Mouse (Mus musculus) bone marrow, adult 2 months (tissue): Measurements from ENCODE around the gene Aldh16a1. TPM values are rescaled to one million over a fixed set of nuclear protein-coding genes. Genes with fewer than 3 reads are reported as not detected.

Experiments
- H3K27ac ChIP-seq: fragments of 200-500 bp; 2 replicates; pipeline ENCODE4 v1.5.1; 2012; ENCODE audit warnings: low read depth, mild to moderate bottlenecking, control low read depth, inconsistent platforms, low read length; ENCODE audit not compliant: control insufficient read depth, poor library complexity, insufficient read depth
- H3K4me1 ChIP-seq: fragments of 200-500 bp; 2 replicates; pipeline ENCODE4 v1.6.1; 2011; ENCODE audit warnings: low read length; ENCODE audit not compliant: control insufficient read depth, insufficient read depth
- H3K4me3 ChIP-seq: fragments of 200-500 bp; replicated peaks from 2 replicates; pipeline ENCODE3; 2011; ENCODE audit warnings: mild to moderate bottlenecking, low read depth, low read length, control low read depth; ENCODE audit not compliant: control insufficient read depth
- CTCF ChIP-seq: fragments of 200-500 bp; IDR thresholded peaks from 2 replicates; pipeline ENCODE4 v1.5.1; 2011; ENCODE audit warnings: low read length, control low read depth; ENCODE audit not compliant: control insufficient read depth, insufficient read depth
- POLR2A ChIP-seq: fragments of 200-500 bp; IDR thresholded peaks from 2 replicates; pipeline ENCODE4 v1.6.1; 2011; ENCODE audit warnings: low read depth, mild to moderate bottlenecking, control low read depth, low read length, borderline replicate concordance; ENCODE audit not compliant: control insufficient read depth
- WGBS: fragments of 180-500 bp; shearing (Covaris S2); methylation state at CpG from one replicate; pipeline ENCODE4 v1.1.7; 2018; 5-methylcytosine and 5-hydroxymethylcytosine counted together
- polyA plus RNA-seq: library from polyadenylated mRNA; stranded (reverse); fragments of >200 nt; gene quantifications from 2 replicates; pipeline ENCODE4 v1.2.4, GENCODE M21; 2011; ENCODE audit warnings: low replicate concordance; ENCODE audit not compliant: missing spikeins, insufficient read depth, insufficient read length

Gene Aldh16a1
- polyA plus RNA-seq, 1 experiment, result 113 TPM

- no peak for TF ChIP-seq CTCF
- TF ChIP-seq POLR2A, result no peak
- WGBS, result 70% methylated on average over 6 of the region's 6 CpGs
- Histone ChIP-seq H3K4me1 (no peaks in the 10 kb centered on the region), H3K4me3 (no peak overlapping the region), H3K27ac (no peak overlapping the region)
These were observed 59.0 kb downstream of the Aldh16a1 start for GRCm38 (mm10) chr7:45095367-45095766.

GRCm38 (mm10) chr7:45094121-45094520, 60.3 kb downstream of the Aldh16a1 start:
- 72% methylated on average over 7 of the region's 7 CpGs for WGBS
- H3K4me1 ChIP-seq, result no peaks in the 10 kb centered on the region

GRCm38 (mm10) chr7:45093516-45093905, 60.9 kb downstream of the Aldh16a1 start:
- Histone ChIP-seq H3K4me1 (no peaks in the 10 kb centered on the region), H3K4me3 (no peak overlapping the region), H3K27ac (no peak overlapping the region)
- TF ChIP-seq CTCF, result no peak
- TF ChIP-seq POLR2A, result no peak
- WGBS, result 51% methylated on average over 18 of the region's 18 CpGs

More at GRCm38 (mm10) chr7:45094121-45094520, 60.3 kb downstream of the Aldh16a1 start:
- H3K4me3 ChIP-seq, result no peak overlapping the region
- H3K27ac ChIP-seq, result no peak overlapping the region
- no peak for TF ChIP-seq CTCF
- TF ChIP-seq POLR2A, result no peak

DNA sequence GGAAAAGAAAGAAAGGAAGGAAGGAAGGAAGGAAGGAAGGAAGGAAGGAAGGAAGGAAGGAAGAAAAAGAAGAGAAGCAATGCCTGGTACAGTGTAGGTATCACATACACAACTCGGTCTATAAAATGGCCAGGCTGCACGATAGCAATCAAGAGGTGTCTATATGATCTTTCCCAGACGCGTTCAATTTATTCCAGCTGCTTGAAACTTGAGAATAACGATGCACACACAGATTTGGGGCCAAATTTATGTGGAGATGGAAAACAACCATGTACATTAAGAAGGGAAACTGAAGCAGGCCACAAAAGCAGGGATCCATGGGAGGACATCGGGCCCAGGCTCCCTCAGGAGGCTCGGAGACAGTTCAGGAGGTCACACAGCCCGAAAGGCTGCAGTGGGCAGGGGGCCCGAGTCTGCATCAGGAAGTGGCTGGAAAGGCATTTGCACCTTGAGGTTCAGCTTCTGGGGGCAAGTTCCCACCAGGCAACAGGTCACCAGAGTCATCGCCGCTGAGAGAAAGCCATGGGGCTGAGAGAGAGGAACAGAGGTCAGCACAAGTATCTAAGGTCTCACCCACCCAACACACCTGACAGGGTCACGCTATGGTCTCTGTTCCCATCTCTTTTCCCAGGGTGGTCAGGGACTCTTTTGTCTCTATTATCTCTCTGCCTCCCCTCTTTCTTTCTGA, 61.4 kb downstream of the Aldh16a1 start:
- Histone ChIP-seq H3K4me1 (no peaks in the 10 kb centered on the region), H3K27ac (no peak overlapping the region), H3K4me3 (no peak overlapping the region)
- TF ChIP-seq POLR2A (no peak), CTCF (no peak)
- 70% methylated on average over 12 of the region's 12 CpGs for WGBS

GRCm38 (mm10) chr7:45092048-45092447, 62.3 kb downstream of the Aldh16a1 start, which contains the start of gene Rcn3:
TSS of gene Rcn3 (minus strand) at chr7:45092221.
- Histone ChIP-seq H3K4me3 (peak within 1 kb of the TSS; percentile 31), H3K27ac (no peak within 1 kb of the TSS), H3K4me1 (no peaks in the 10 kb centered on the region)
- TF ChIP-seq CTCF, result no peak
- TF ChIP-seq POLR2A, result peak; percentile 27; the same call in 1 of the 2 replicates
- under 1% methylated on average over 16 of the region's 16 CpGs for WGBS

- TF ChIP-seq POLR2A (no peak), CTCF (no peak)
- H3K27ac ChIP-seq, result no peak overlapping the region
- H3K4me1 ChIP-seq, result no peaks in the 10 kb centered on the region
- 7% methylated on average over 35 of the region's 35 CpGs for WGBS
- peak overlapping the region; percentile 12 for H3K4me3 ChIP-seq
These were observed 63.1 kb downstream of the Aldh16a1 start for GRCm38 (mm10) chr7:45091001-45091990.

Other genes starting within 250 kb of the Aldh16a1 start
- gene Ap2a1, start 225.1 kb downstream of the Aldh16a1 start, polyA plus RNA-seq, result 43.5 and 60.3 TPM in 2 replicates
- not detected in 2 replicates for gene Tsks, start 211.4 kb downstream of the Aldh16a1 start, polyA plus RNA-seq
- gene Cpt1c, start 179.7 kb downstream of the Aldh16a1 start, polyA plus RNA-seq, result 6.5 TPM in 2 replicates
- gene Prmt1, start 168.0 kb downstream of the Aldh16a1 start, polyA plus RNA-seq, result 192 and 337 TPM in 2 replicates
- gene Irf3, start 156.9 kb downstream of the Aldh16a1 start, polyA plus RNA-seq, result 71.4 and 165 TPM in 2 replicates
- 28.9 and 40.8 TPM in 2 replicates for gene Bcl2l12, start 155.9 kb downstream of the Aldh16a1 start, polyA plus RNA-seq
- 45.6 and 72.1 TPM in 2 replicates for gene Scaf1, start 138.2 kb downstream of the Aldh16a1 start, polyA plus RNA-seq
- 11.0 and 14.9 TPM in 2 replicates for gene Rras, start 136.6 kb downstream of the Aldh16a1 start, polyA plus RNA-seq
- gene Prr12, start 101.7 kb downstream of the Aldh16a1 start, polyA plus RNA-seq, result 8.6 and 14.3 TPM in 2 replicates
- gene Nosip, start 92.2 kb downstream of the Aldh16a1 start, polyA plus RNA-seq, result 31.8 and 44.8 TPM in 2 replicates
- 13.8 and 18.2 TPM in 2 replicates for gene Prrg2, start 91.9 kb downstream of the Aldh16a1 start, polyA plus RNA-seq
- gene Rcn3, start 62.4 kb downstream of the Aldh16a1 start, polyA plus RNA-seq, result 10.6 and 16.0 TPM in 2 replicates
- gene Fcgrt, start 50.7 kb downstream of the Aldh16a1 start, polyA plus RNA-seq, result 13.9 and 19.1 TPM in 2 replicates
- 982 and 1,240 TPM in 2 replicates for gene Rps11, start 30.1 kb downstream of the Aldh16a1 start, polyA plus RNA-seq
- 2,527 and 4,441 TPM in 2 replicates for gene Rpl13a, start 25.8 kb downstream of the Aldh16a1 start, polyA plus RNA-seq
- gene Gm45713, start 18.4 kb downstream of the Aldh16a1 start, polyA plus RNA-seq, result not detected in 2 replicates
- gene Flt3l, start 18.2 kb downstream of the Aldh16a1 start, polyA plus RNA-seq, result 32.5 and 85.0 TPM in 2 replicates
- gene Pih1d1, start 281 bp downstream of the Aldh16a1 start, polyA plus RNA-seq, result 39.2 and 92.4 TPM in 2 replicates
- 1.3 TPM in 1 of 2 replicates, not detected in the other for gene Slc17a7, start 9.4 kb upstream of the Aldh16a1 start, polyA plus RNA-seq
- 1.2 TPM in 1 of 2 replicates, not detected in the other for gene Gfy, start 25.0 kb upstream of the Aldh16a1 start, polyA plus RNA-seq
- not detected in 2 replicates for gene Pth2, start 26.4 kb upstream of the Aldh16a1 start, polyA plus RNA-seq
- not detected in 2 replicates for gene Ccdc155, start 50.3 kb upstream of the Aldh16a1 start, polyA plus RNA-seq
- 1.5 TPM in 1 of 2 replicates, not detected in the other for gene Dkkl1, start 57.6 kb upstream of the Aldh16a1 start, polyA plus RNA-seq
- 5.0 and 10.9 TPM in 2 replicates for gene Tead2, start 61.2 kb upstream of the Aldh16a1 start, polyA plus RNA-seq
- gene Cd37, start 84.5 kb upstream of the Aldh16a1 start, polyA plus RNA-seq, result 214 and 405 TPM in 2 replicates
- not detected in 2 replicates for gene Slc6a16, start 86.5 kb upstream of the Aldh16a1 start, polyA plus RNA-seq
- gene Slc6a21, start 122.9 kb upstream of the Aldh16a1 start, polyA plus RNA-seq, result not detected in 2 replicates
- gene Trpm4, start 179.2 kb upstream of the Aldh16a1 start, polyA plus RNA-seq, result 2.6 and 3.9 TPM in 2 replicates
- gene Hrc, start 180.7 kb upstream of the Aldh16a1 start, polyA plus RNA-seq, result 1.5 and 1.7 TPM in 2 replicates
- gene Ppfia3, start 212.4 kb upstream of the Aldh16a1 start, polyA plus RNA-seq, result not detected in 2 replicates
- gene Lin7b, start 216.0 kb upstream of the Aldh16a1 start, polyA plus RNA-seq, result not detected in 2 replicates
- gene Snrnp70, start 241.2 kb upstream of the Aldh16a1 start, polyA plus RNA-seq, result 753 and 781 TPM in 2 replicates